Mouse (Mus musculus) midbrain, embryonic 11.5 days (tissue): ENCODE measurements around the gene Mlx. TPM values are rescaled to one million over a fixed set of nuclear protein-coding genes. Genes with fewer than 3 reads are reported as not detected.

Experiments
- ATAC-seq: fragments of 200-750 bp; cut with Nextera tagmentation; 2 replicates; pipeline ENCODE4 v1.8.0; 2017; ENCODE audit warnings: moderate TSS enrichment, moderate library complexity; ENCODE audit not compliant: low FRiP score
- DNase-seq: peaks from one replicate; pipeline ENCODE4 v3.0.0; 2015; ENCODE audit warnings: low spot score; ENCODE audit errors: missing footprints
- H3K27ac ChIP-seq: fragments of 300-500 bp; sonication (generic); 2 replicates; pipeline ENCODE4 v1.5.1; 2014; ENCODE audit warnings: low read depth, low read length
- H3K27me3 ChIP-seq: fragments of 300-500 bp; sonication (generic); 2 replicates; pipeline ENCODE4 v1.6.1; 2014; ENCODE audit warnings: mild to moderate bottlenecking, low read length, moderate library complexity, mixed read lengths; ENCODE audit not compliant: control insufficient read depth, insufficient read depth
- H3K36me3 ChIP-seq: fragments of 300-500 bp; sonication (generic); 2 replicates; pipeline ENCODE4 v1.6.1; 2014; ENCODE audit warnings: mild to moderate bottlenecking, low read length, moderate library complexity, mixed read lengths; ENCODE audit not compliant: control insufficient read depth, insufficient read depth
- H3K4me1 ChIP-seq: fragments of 300-500 bp; sonication (generic); 2 replicates; pipeline ENCODE4 v1.6.1; 2014; ENCODE audit warnings: low read length; ENCODE audit not compliant: control insufficient read depth, insufficient read depth
- H3K4me2 ChIP-seq: fragments of 300-500 bp; sonication (generic); 2 replicates; pipeline ENCODE4 v1.6.1; 2014; ENCODE audit warnings: mild to moderate bottlenecking, moderate library complexity
- H3K4me3 ChIP-seq: fragments of 300-500 bp; sonication (generic); 2 replicates; pipeline ENCODE4 v1.5.1; 2014; ENCODE audit warnings: low read depth, low read length
- H3K9ac ChIP-seq: fragments of 300-500 bp; sonication (generic); 2 replicates; pipeline ENCODE4 v1.6.1; 2014; ENCODE audit warnings: low read length
- H3K9me3 ChIP-seq: fragments of 300-500 bp; sonication (generic); 2 replicates; pipeline ENCODE4 v1.6.1; 2016; ENCODE audit warnings: low read length; ENCODE audit not compliant: control insufficient read depth
- WGBS: fragments of 180-500 bp; shearing (Covaris S2); extraction: QIAGEN DNeasy Blood & Tissue Kit; methylation state at CpG from one replicate; pipeline ENCODE4 v1.1.7; 2014; 5-methylcytosine and 5-hydroxymethylcytosine counted together
- polyA plus RNA-seq: library from polyadenylated mRNA; unstranded; fragments of >200 nt; fragmentation: Nextera tagmentation; extraction: Ambion mirVana; gene quantifications from 2 replicates; pipeline ENCODE4 v1.2.1, GENCODE M21; 2014

The Mlx gene
- polyA plus RNA-seq, 1 experiment from 2014 or later, result 47.0 TPM

DNA sequence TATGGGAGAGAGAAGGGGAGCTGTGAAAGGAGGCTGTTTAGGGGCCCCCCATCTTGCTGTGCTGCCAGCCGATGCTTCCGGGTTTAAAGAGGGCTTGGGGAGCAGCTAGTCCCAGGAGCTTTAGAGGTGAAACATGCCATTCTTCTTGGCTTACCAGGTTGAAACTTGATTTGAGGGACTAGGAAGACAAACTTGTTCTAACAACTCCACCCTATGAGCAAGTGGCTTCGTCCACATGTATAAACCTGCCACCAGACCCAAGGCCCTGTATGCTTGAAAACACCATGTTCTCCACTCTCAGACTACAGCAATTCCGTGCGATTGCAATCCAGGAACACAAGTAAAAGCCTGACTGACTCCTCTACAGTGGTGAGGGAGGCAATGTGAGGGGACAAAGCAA, 15.9 kb downstream of the Mlx start:
- no peak overlapping the region for H3K4me2 ChIP-seq
- no peak overlapping the region for H3K4me3 ChIP-seq
- H3K27ac ChIP-seq, result no peak overlapping the region
- H3K36me3 ChIP-seq, result peaks cover 10% of the 10 kb centered on the region
- 87% methylated on average over 5 of the region's 5 CpGs for WGBS
- H3K4me1 ChIP-seq, result no peaks in the 10 kb centered on the region
- no peaks in the 10 kb centered on the region for H3K27me3 ChIP-seq
- H3K9me3 ChIP-seq, result no peaks in the 10 kb centered on the region
- H3K9ac ChIP-seq, result no peak overlapping the region
- no peak for ATAC-seq
- DNase-seq, result no peak

DNA sequence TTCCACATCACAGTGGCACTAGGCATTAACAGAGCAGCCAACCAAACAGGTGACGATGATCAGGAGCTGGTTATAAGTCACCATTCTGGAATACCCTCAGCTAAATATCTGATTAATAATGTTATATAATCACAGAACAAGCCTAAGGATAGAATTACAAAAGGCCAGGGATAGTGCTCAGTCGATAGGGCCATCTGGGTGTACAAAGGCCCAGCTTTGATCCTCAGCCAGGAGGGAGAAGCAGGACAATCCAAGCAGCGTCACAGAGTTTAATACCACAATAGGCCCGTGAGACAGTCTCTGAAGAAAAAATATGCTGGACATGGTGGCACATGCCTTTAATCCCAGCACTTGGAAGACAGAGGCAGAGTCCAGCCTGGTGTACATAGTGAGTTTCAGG, 22.3 kb downstream of the Mlx start:
- Histone ChIP-seq H3K27ac (no peak overlapping the region), H3K4me2 (no peak overlapping the region), H3K4me1 (no peaks in the 10 kb centered on the region), H3K9ac (no peak overlapping the region), H3K4me3 (no peak overlapping the region), H3K36me3 (no peaks in the 10 kb centered on the region), H3K9me3 (no peaks in the 10 kb centered on the region), H3K27me3 (no peaks in the 10 kb centered on the region)
- DNase-seq, result no peak
- ATAC-seq, result no peak
- 78% methylated on average over 4 of the region's 4 CpGs for WGBS

DNA sequence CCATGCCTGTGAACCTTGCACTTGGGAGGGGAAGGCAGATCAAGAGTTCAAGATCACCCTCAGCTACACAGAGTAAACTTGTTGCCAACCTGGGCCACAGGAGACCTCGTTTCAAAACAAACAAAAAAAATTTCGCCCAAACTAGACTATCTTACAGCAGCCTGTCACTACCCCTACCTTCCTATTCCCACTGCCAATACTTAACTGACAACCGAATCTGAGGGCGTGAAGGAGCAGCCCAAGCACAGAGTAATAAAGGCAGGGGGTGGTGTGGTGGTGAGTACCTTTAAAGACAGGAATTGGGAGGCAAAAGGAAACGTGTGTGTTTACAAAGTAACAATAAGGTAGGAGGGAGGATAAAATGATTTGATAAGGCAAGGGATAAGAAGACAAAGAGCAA, 23.6 kb downstream of the Mlx start:
- no peaks in the 10 kb centered on the region for H3K4me1 ChIP-seq
- no peak overlapping the region for H3K9ac ChIP-seq
- H3K4me2 ChIP-seq, result no peak overlapping the region
- H3K36me3 ChIP-seq, result no peaks in the 10 kb centered on the region
- H3K27me3 ChIP-seq, result no peaks in the 10 kb centered on the region
- WGBS, result 68% methylated on average over 5 of the region's 5 CpGs
- ATAC-seq (no peak), DNase-seq (no peak)
- no peak overlapping the region for H3K4me3 ChIP-seq
- no peak overlapping the region for H3K27ac ChIP-seq
- no peaks in the 10 kb centered on the region for H3K9me3 ChIP-seq

DNA sequence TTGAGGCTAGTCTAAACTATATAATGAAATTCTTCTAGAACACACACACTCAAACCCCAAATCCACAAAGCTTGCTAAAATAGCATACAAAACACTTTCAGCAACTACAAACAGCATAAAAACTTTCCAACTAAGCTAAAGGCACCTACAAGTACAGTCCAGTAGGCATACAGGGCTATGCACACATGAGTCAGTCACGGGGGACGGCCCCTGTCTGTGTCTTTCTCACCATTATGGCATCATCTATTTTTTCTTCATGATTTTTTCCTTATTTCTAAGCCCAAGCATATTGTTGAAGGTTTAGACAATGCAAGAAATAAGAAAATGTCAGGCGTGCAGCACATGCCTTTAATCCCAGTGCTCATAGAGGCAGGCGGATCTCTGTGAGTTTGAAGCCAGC, 24.1 kb downstream of the Mlx start:
- Histone ChIP-seq H3K4me2 (no peak overlapping the region), H3K4me3 (no peak overlapping the region), H3K27me3 (no peaks in the 10 kb centered on the region), H3K36me3 (no peaks in the 10 kb centered on the region), H3K27ac (no peak overlapping the region), H3K4me1 (no peaks in the 10 kb centered on the region), H3K9ac (no peak overlapping the region), H3K9me3 (no peaks in the 10 kb centered on the region)
- no peak for ATAC-seq
- 86% methylated on average over 4 of the region's 4 CpGs for WGBS
- no peak for DNase-seq

DNA sequence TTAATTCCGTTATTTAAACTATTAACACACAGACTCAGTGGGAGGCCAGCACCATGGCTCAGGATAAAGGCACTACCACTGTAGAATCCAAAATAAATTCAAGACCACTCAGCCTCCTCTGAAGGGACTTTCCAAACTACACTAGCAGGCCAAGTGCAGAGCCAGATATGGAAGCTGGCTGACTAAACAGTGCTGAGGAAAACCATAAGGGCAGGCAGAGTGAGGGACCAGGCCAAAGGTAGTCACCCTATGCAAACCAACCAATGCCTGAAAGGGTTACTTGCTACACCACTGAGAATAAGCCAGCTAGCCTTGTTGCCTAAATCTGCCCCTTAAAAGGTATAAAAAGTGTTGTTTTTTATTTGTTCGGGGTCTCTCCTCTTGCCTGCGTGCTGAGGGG, 25.1 kb downstream of the Mlx start:
- ATAC-seq (no peak), DNase-seq (no peak)
- no peaks in the 10 kb centered on the region; the same call in 1 of the 2 replicates for H3K36me3 ChIP-seq
- H3K4me2 ChIP-seq, result no peak overlapping the region
- H3K27me3 ChIP-seq, result no peaks in the 10 kb centered on the region
- no peaks in the 10 kb centered on the region for H3K4me1 ChIP-seq
- no peak overlapping the region for H3K4me3 ChIP-seq
- H3K9ac ChIP-seq, result no peak overlapping the region
- no peak overlapping the region for H3K27ac ChIP-seq
- 94% methylated on average over 3 of the region's 3 CpGs for WGBS
- no peaks in the 10 kb centered on the region for H3K9me3 ChIP-seq

DNA sequence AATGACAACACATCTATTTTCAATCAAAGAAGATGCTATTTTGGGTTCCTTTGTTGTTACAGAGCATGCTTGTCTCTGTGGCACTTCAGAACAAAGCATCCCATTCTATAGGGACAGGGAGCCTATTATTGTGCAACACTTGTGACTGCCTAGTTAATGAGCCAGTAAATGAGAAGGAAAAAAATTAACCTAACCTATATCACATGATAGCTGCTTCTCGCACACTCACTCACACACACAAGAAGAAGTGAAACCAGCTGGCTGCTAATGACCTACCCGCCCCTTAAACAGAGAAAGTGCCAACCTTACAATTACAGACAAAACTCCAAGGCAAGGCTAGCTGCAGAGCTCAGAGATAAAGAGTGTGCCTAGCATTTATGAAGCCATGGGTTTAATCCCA, 28.5 kb downstream of the Mlx start:
- ATAC-seq, result no peak
- H3K27me3 ChIP-seq, result no peaks in the 10 kb centered on the region
- no peak overlapping the region for H3K4me2 ChIP-seq
- no peak overlapping the region for H3K9ac ChIP-seq
- no peak overlapping the region for H3K4me3 ChIP-seq
- 79% methylated on average over 2 of the region's 2 CpGs for WGBS
- no peak for DNase-seq
- no peaks in the 10 kb centered on the region; the same call in 1 of the 2 replicates for H3K36me3 ChIP-seq
- H3K4me1 ChIP-seq, result peaks cover 12% of the 10 kb centered on the region
- no peaks in the 10 kb centered on the region for H3K9me3 ChIP-seq
- no peak overlapping the region for H3K27ac ChIP-seq

DNA sequence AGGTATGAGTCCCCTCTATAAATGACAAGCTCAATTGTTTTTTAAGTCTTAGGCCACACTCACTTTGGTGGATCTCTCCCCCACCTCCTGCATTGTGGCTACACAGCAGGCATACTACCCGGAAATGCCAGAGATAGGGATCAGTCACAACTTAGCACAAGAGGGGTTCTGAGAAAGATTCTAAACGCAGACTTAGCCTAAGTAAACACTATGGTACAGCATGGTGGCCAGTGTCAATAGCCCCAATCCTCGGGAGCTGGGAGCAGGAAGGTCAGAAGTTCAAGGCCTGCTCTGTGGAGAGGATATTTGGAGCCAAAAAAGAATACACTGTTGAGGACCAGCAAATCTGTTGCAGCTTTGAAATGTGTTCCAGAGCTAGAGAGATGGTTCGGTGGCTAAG, 31.0 kb downstream of the Mlx start:
- peaks cover 17% of the 10 kb centered on the region for H3K4me1 ChIP-seq
- H3K9ac ChIP-seq, result no peak overlapping the region; the same call in 1 of the 2 replicates
- DNase-seq, result no peak
- H3K4me3 ChIP-seq, result peak overlapping the region; percentile 87
- H3K27me3 ChIP-seq, result no peaks in the 10 kb centered on the region
- peaks cover 2% of the 10 kb centered on the region for H3K36me3 ChIP-seq
- no peak overlapping the region for H3K27ac ChIP-seq
- WGBS, result 50% methylated on average over 4 of the region's 4 CpGs
- H3K4me2 ChIP-seq, result peak overlapping the region; percentile 65
- ATAC-seq, result no peak
- no peaks in the 10 kb centered on the region for H3K9me3 ChIP-seq

DNA sequence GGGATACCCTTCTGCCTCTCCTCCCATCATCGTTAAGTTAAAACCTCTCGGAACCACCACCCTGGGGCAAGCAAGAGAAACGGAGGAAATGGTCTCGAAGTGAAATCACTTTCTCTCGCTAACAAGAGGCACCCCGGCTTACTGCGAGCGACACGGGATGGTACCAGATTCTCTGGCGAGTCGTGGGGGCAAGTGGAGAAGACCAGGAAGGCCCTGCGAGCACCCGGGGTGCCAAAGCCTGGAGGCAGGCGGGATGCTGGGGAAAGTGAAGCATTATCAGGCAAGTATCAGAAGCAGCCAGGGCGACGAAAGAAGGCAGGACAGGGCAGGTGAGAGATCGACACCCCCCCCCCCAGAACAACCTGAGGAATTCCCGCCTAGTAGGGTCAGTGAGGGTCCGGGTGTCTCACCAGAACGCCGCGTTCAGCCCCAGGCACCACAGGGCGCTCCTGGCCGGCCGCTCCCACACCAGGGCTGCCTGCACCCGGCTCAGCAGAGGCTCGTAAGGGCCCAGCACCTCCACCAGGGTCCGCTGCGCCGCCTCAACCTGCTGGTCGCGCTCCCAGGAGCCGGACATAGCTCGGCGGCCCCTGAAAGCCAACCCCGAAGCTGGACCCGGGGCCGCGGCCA, 32.2 kb downstream of the Mlx start:
- H3K9ac ChIP-seq, result peak overlapping the region; percentile 92
- peak overlapping the region; percentile 65 for H3K4me2 ChIP-seq
- no peaks in the 10 kb centered on the region for H3K27me3 ChIP-seq
- H3K4me3 ChIP-seq, result peak overlapping the region; percentile 87
- ATAC-seq, result peak; percentile 80
- H3K27ac ChIP-seq, result peak overlapping the region; percentile 58
- H3K36me3 ChIP-seq, result peaks cover 2% of the 10 kb centered on the region
- 2% methylated on average over 37 of the region's 39 CpGs for WGBS
- H3K9me3 ChIP-seq, result no peaks in the 10 kb centered on the region
- no peak for DNase-seq
- peaks cover 17% of the 10 kb centered on the region for H3K4me1 ChIP-seq

DNA sequence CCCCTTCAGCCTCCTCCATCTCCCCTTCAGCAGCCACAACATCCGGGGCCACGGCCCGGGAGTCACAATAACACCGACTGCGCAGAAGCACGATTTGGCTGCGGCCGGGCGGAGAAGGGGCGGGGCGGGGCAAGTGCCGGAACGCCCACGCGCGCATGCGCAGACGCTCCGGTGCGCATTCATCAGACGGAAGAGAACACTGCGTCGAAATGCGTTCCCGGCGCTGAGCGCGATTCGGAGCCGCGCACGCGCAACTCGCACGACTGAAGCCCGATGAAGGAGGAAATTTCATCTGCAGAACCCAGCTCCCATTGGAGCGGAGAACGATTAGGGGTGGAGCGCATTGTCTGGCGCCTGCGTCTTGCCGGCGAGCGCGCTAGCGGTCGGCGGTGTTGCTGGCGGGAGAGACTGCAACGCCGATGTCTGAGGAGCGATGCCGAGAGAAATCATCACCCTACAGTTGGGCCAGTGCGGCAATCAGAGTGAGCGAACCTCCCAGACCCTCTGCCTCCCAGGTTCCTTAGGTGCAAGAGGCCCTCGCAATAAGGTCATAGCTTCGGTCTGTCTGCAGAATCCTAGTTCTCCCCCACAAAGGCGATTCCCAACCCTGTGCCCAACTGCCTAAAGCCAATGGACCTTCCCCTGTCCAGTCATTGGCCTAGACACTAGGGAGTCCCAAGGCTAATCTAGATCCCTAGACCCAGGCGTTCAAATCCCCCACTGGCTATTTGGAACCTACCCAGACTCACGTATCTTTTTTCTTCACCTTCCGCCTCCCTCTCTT, 32.9 kb downstream of the Mlx start, which contains the start of the genes Retreg3 and Tubg1:
Gene Retreg3 (minus strand): TSS at position 133 of the 784 bp plus-strand sequence.
Gene Tubg1 (plus strand): TSS at position 178 of the 784 bp plus-strand sequence.
- H3K36me3 ChIP-seq, result peaks cover 2% of the 10 kb centered on the region
- under 1% methylated on average over 61 of the region's 61 CpGs for whole genome bisulfite sequencing
- H3K9me3 ChIP-seq, result no peaks in the 10 kb centered on the region
- DNase-seq, result peak; percentile 100
- peak within 1 kb of the TSS; percentile 84 for H3K27ac ChIP-seq
- ATAC-seq, result peak; percentile 94
- H3K27me3 ChIP-seq, result no peaks in the 10 kb centered on the region
- peak within 1 kb of the TSS; percentile 92 for H3K9ac ChIP-seq
- H3K4me2 ChIP-seq, result peak within 1 kb of the TSS; percentile 98
- H3K4me3 ChIP-seq, result peak within 1 kb of the TSS; percentile 87
- peaks cover 17% of the 10 kb centered on the region for H3K4me1 ChIP-seq
